Mouse (Mus musculus) heart, postnatal 0 days (tissue): ENCODE measurements around the gene Smim10l2a.

ENCODE experiments used
- CTCF ChIP-seq: IDR thresholded peaks from 2 replicates; pipeline ENCODE4 v1.5.1; 2016; ENCODE audit warnings: antibody characterized with exemption, control low read depth, low read depth
- EP300 ChIP-seq: IDR thresholded peaks from 2 replicates; pipeline ENCODE4 v1.6.1; 2016; ENCODE audit warnings: antibody characterized with exemption, low read depth

DNA sequence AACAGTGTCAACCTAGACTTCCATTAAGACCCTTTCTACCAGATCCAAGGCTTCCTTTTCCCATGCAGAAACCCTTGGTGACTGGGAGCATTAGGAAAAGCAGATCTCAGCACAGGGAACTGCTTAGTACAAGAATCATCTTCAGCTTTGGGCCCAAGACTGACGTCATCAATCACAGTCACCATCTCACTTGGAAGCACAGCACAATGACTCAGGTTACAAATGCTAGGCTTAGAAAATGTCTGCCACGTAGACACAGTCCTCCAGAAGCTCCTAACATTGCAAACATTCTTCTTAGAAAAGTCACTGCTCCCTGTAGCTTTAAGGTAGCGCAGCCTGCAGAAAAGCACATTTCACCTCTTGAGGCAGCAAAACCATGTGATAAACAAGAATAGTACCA, 42.3 kb upstream of the Smim10l2a start:
- TF ChIP-seq CTCF (no peak), EP300 (no peak)
